Mouse (Mus musculus): ENCODE measurements around the gene Dgkh.

- TF ChIP-seq CTCF (IDR thresholded peaks at IDR 0.05; ENCODE audit: low read depth) (peak; percentile 51), EP300 (optimal IDR thresholded peaks at IDR 0.05) (no peak)
Observed at GRCm38 (mm10) chr14:78731240-78731639, 1.3 kb downstream of the Dgkh start.

Measured in stomach, postnatal 0 days (tissue).